Mouse (Mus musculus): ENCODE measurements around the gene Tmem88.

The Tmem88 gene

GRCm38 (mm10) chr11:69398059-69398458, at the start of gene Tmem88:
Gene Tmem88 (minus strand): TSS chr11:69398234.
- peak; percentile 76 to 85 for DNase-seq

GRCm38 (mm10) chr11:69447299-69447698, 49.3 kb upstream of the Tmem88 start:
- no peak for DNase-seq

- no peak for DNase-seq
Measured at GRCm38 (mm10) chr11:69443328-69443727, 45.3 kb upstream of the Tmem88 start.

GRCm38 (mm10) chr11:69437291-69437690, 39.3 kb upstream of the Tmem88 start:
- DNase-seq, result no peak

- no peak for DNase-seq
Measured at GRCm38 (mm10) chr11:69433189-69433588, 35.2 kb upstream of the Tmem88 start.

GRCm38 (mm10) chr11:69432640-69432982, 34.6 kb upstream of the Tmem88 start:
- peak in 1 of 2 experiments; percentile 47 for DNase-seq

GRCm38 (mm10) chr11:69431829-69432639, 34.0 kb upstream of the Tmem88 start:
- peak; percentile 89 for DNase-seq

GRCm38 (mm10) chr11:69430631-69431030, 32.6 kb upstream of the Tmem88 start:
- DNase-seq, result no peak

GRCm38 (mm10) chr11:69429313-69429712, 31.3 kb upstream of the Tmem88 start:
- DNase-seq, result peak; percentile 48 to 67

GRCm38 (mm10) chr11:69428751-69429150, 30.7 kb upstream of the Tmem88 start:
- DNase-seq, result peak; percentile 88 to 93

- no peak for DNase-seq
Measured at GRCm38 (mm10) chr11:69426246-69426645, 28.2 kb upstream of the Tmem88 start.

GRCm38 (mm10) chr11:69423885-69424284, 25.9 kb upstream of the Tmem88 start:
- DNase-seq, result no peak

GRCm38 (mm10) chr11:69422842-69423241, 24.8 kb upstream of the Tmem88 start:
- DNase-seq, result peak in 1 of 2 experiments; percentile 35

- DNase-seq, result peak in 1 of 2 experiments; percentile 30
Measured at GRCm38 (mm10) chr11:69421131-69421977, 23.3 kb upstream of the Tmem88 start.

- no peak for DNase-seq
Measured at GRCm38 (mm10) chr11:69420554-69421000, 22.5 kb upstream of the Tmem88 start.

- DNase-seq, result peak; percentile 77 to 83
Measured at GRCm38 (mm10) chr11:69419813-69420553, 21.9 kb upstream of the Tmem88 start.

- DNase-seq, result peak in 1 of 2 experiments; percentile 74
Measured at GRCm38 (mm10) chr11:69419443-69419812, 21.4 kb upstream of the Tmem88 start.

GRCm38 (mm10) chr11:69418481-69419442, 20.7 kb upstream of the Tmem88 start:
- DNase-seq, result peak; percentile 95 to 99

- DNase-seq, result peak; percentile 98 to 99
Measured at GRCm38 (mm10) chr11:69417449-69418384, 19.7 kb upstream of the Tmem88 start.

GRCm38 (mm10) chr11:69416921-69417448, 19.0 kb upstream of the Tmem88 start:
- DNase-seq, result no peak

All from kidney, postnatal 25 days (tissue).